Mouse (Mus musculus): ENCODE results near the gene Sema7a. TPM values are rescaled to one million over a fixed set of nuclear protein-coding genes. Genes with fewer than 3 reads are reported as not detected.

Gene Sema7a
- total and polyA plus RNA-seq, 3 experiments: 0.03 TPM; not detected in 2

- H3K9ac ChIP-seq (ENCODE audit: control insufficient read depth, low read depth, low read length, poor library complexity, severe bottlenecking): no peak overlapping the region
- H3K79me2 ChIP-seq (ENCODE audit: control insufficient read depth, insufficient read depth, low read length, poor library complexity): no peaks in the 10 kb centered on the region
- no peaks in the 10 kb centered on the region for H3K9me3 ChIP-seq (replicated peaks; ENCODE audit: insufficient read depth, low read length)
- no peak for TF ChIP-seq SIN3A (IDR thresholded peaks at IDR 0.05; ENCODE audit: low read length)
- no peak for TF ChIP-seq EP300 (IDR thresholded peaks at IDR 0.05; ENCODE audit: low read depth in 1 of 2, low read length in 2 of 2)
- no peak for TF ChIP-seq JUND (IDR thresholded peaks at IDR 0.05; ENCODE audit: low read depth, low read length)
- no peak for TF ChIP-seq ZMIZ1 (IDR thresholded peaks at IDR 0.05; ENCODE audit: low read depth, low read length)
- no peak for TF ChIP-seq MYC (IDR thresholded peaks at IDR 0.05; ENCODE audit: low read depth, low read length)
- TF ChIP-seq GABPA (IDR thresholded peaks at IDR 0.05; ENCODE audit: low read depth, low read length): no peak
- no peak for TF ChIP-seq SMC3 (IDR thresholded peaks at IDR 0.05; ENCODE audit: low read depth, low read length)
- TF ChIP-seq MAX (IDR thresholded peaks at IDR 0.05; ENCODE audit: low read length): no peak
- no peak for TF ChIP-seq CTCF (IDR thresholded peaks at IDR 0.05 in 2 of 3, conservative IDR thresholded peaks at IDR 0.05 in 1 of 3; ENCODE audit: control insufficient read depth in 1 of 3, insufficient read depth in 1 of 3, low read depth in 2 of 3, low read length in 3 of 3, poor library complexity in 1 of 3, severe bottlenecking in 1 of 3)
- TF ChIP-seq USF1 (IDR thresholded peaks at IDR 0.05; ENCODE audit: low read depth, low read length): no peak
- TF ChIP-seq CHD2 (IDR thresholded peaks at IDR 0.05; ENCODE audit: low read length): no peak
- no peak for TF ChIP-seq MEF2A (IDR thresholded peaks at IDR 0.05; ENCODE audit: extremely low read depth, insufficient replicate concordance, low read depth, low read length, poor library complexity, severe bottlenecking)
- no peak for TF ChIP-seq TBP (IDR thresholded peaks at IDR 0.05; ENCODE audit: low read depth, low read length)
- no peak for TF ChIP-seq ELF1 (IDR thresholded peaks at IDR 0.05; ENCODE audit: low read depth, low read length)
- no peak for TF ChIP-seq RAD21 (IDR thresholded peaks at IDR 0.05; ENCODE audit: low read depth, low read length)
- no peak for TF ChIP-seq KAT2A (conservative IDR thresholded peaks at IDR 0.05; ENCODE audit: low read depth, low read length)
- TF ChIP-seq HCFC1 (IDR thresholded peaks at IDR 0.05; ENCODE audit: low read depth, low read length): no peak
- peaks cover 0 to 9% of the 10 kb centered on the region in 2 experiments for H3K27me3 ChIP-seq (ENCODE audit: control insufficient read depth in 1 of 2, insufficient read depth in 2 of 2, low read length in 2 of 2)
- H3K4me1 ChIP-seq (ENCODE audit: control insufficient read depth in 1 of 2, insufficient read depth in 2 of 2, low read length in 2 of 2): no peaks in the 10 kb centered on the region
- no peaks in the 10 kb centered on the region for H3K36me3 ChIP-seq (ENCODE audit: control insufficient read depth in 1 of 2, insufficient read depth in 2 of 2, low read length in 2 of 2)
- no peak for DNase-seq (ENCODE audit: low read depth, low spot score)
- no peak overlapping the region for H3K4me3 ChIP-seq (ENCODE audit: control insufficient read depth in 1 of 2, insufficient read depth in 1 of 2, low read depth in 2 of 2, low read length in 2 of 2)
- H3K27ac ChIP-seq (ENCODE audit: control insufficient read depth, low read depth, low read length): no peak overlapping the region
Observed at GRCm38 (mm10) chr9:57967237-57967960, 27.5 kb downstream of the Sema7a start.

GRCm38 (mm10) chr9:57968166-57968771 lies 28.4 kb downstream of the Sema7a start:
- H3K9ac ChIP-seq (ENCODE audit: control insufficient read depth, low read depth, low read length, poor library complexity, severe bottlenecking): no peak overlapping the region

More at GRCm38 (mm10) chr9:57968166-57968771, 28.4 kb downstream of the Sema7a start:
- H3K4me3 ChIP-seq (ENCODE audit: control insufficient read depth in 1 of 2, insufficient read depth in 1 of 2, low read depth in 2 of 2, low read length in 2 of 2): no peak overlapping the region
- H3K27ac ChIP-seq (ENCODE audit: control insufficient read depth, low read depth, low read length): no peak overlapping the region
- no peaks in the 10 kb centered on the region for H3K4me1 ChIP-seq (ENCODE audit: control insufficient read depth in 1 of 2, insufficient read depth in 2 of 2, low read length in 2 of 2)
- TF ChIP-seq NELFE (IDR thresholded peaks at IDR 0.05; ENCODE audit: low read depth, low read length): no peak
- TF ChIP-seq ZNF384 (IDR thresholded peaks at IDR 0.05; ENCODE audit: low read depth, low read length): no peak
- TF ChIP-seq POLR2AphosphoS2 (IDR thresholded peaks at IDR 0.05; ENCODE audit: low read length): no peak
- no peak for TF ChIP-seq ZKSCAN1 (IDR thresholded peaks at IDR 0.05; ENCODE audit: low read depth, low read length)
- TF ChIP-seq KAT2A (conservative IDR thresholded peaks at IDR 0.05; ENCODE audit: low read depth, low read length): no peak
- no peak for TF ChIP-seq MAZ (IDR thresholded peaks at IDR 0.05; ENCODE audit: low read depth, low read length)
- no peak for TF ChIP-seq RAD21 (IDR thresholded peaks at IDR 0.05; ENCODE audit: low read depth, low read length)
- TF ChIP-seq MYB (IDR thresholded peaks at IDR 0.05; ENCODE audit: low read depth, low read length): no peak
- TF ChIP-seq USF2 (IDR thresholded peaks at IDR 0.05; ENCODE audit: borderline replicate concordance in 1 of 2, insufficient read depth in 1 of 2, low read depth in 1 of 2, low read length in 2 of 2): no peak
- TF ChIP-seq POLR2AphosphoS5 (IDR thresholded peaks at IDR 0.05; ENCODE audit: borderline replicate concordance, low read depth, low read length): no peak
- no peak for TF ChIP-seq ELF1 (IDR thresholded peaks at IDR 0.05; ENCODE audit: low read depth, low read length)
- no peak for TF ChIP-seq SIN3A (IDR thresholded peaks at IDR 0.05; ENCODE audit: low read length)
- TF ChIP-seq MEF2A (IDR thresholded peaks at IDR 0.05; ENCODE audit: extremely low read depth, insufficient replicate concordance, low read depth, low read length, poor library complexity, severe bottlenecking): no peak
- no peak for TF ChIP-seq ZMIZ1 (IDR thresholded peaks at IDR 0.05; ENCODE audit: low read depth, low read length)
- no peak for TF ChIP-seq MYC (IDR thresholded peaks at IDR 0.05; ENCODE audit: low read depth, low read length)
- TF ChIP-seq MAFK (IDR thresholded peaks at IDR 0.05; ENCODE audit: borderline replicate concordance, low read depth, low read length): no peak
- TF ChIP-seq USF1 (IDR thresholded peaks at IDR 0.05; ENCODE audit: low read depth, low read length): no peak
- TF ChIP-seq RCOR1 (IDR thresholded peaks at IDR 0.05; ENCODE audit: low read depth, low read length): no peak
- no peak for TF ChIP-seq SMC3 (IDR thresholded peaks at IDR 0.05; ENCODE audit: low read depth, low read length)
- no peak for TF ChIP-seq E2F4 (IDR thresholded peaks at IDR 0.05; ENCODE audit: borderline replicate concordance, low read depth, low read length)
- H3K79me2 ChIP-seq (ENCODE audit: control insufficient read depth, insufficient read depth, low read length, poor library complexity): no peaks in the 10 kb centered on the region
- peaks cover 0 to 9% of the 10 kb centered on the region in 2 experiments for H3K27me3 ChIP-seq (ENCODE audit: control insufficient read depth in 1 of 2, insufficient read depth in 2 of 2, low read length in 2 of 2)
- no peaks in the 10 kb centered on the region for H3K9me3 ChIP-seq (replicated peaks; ENCODE audit: insufficient read depth, low read length)
- H3K36me3 ChIP-seq (ENCODE audit: control insufficient read depth in 1 of 2, insufficient read depth in 2 of 2, low read length in 2 of 2): no peaks in the 10 kb centered on the region
- DNase-seq (ENCODE audit: low read depth, low spot score): no peak

Measured in MEL (cell line).